Mouse (Mus musculus): ENCODE measurements at regions not wholly inside any gene's neighbourhood (a gene's known extent, or its start where the extent isn't known, plus 50 kb on each side); places are given as distances from the start of the nearest gene placed in this dataset.

- DNase-seq (ENCODE audit: low spot score in 2 of 2): no peak
These were observed 105.8 kb upstream of the Sgk1 start for GRCm38 (mm10) chr10:21775911-21776761.

GRCm38 (mm10) chr10:21776762-21777080, 105.3 kb upstream of the Sgk1 start:
- no peak for DNase-seq (ENCODE audit: low spot score in 2 of 2)

GRCm38 (mm10) chr10:21777103-21777502, 104.9 kb upstream of the Sgk1 start:
- no peak for DNase-seq (ENCODE audit: low spot score in 2 of 2)

GRCm38 (mm10) chr10:21783478-21783877, 98.5 kb upstream of the Sgk1 start:
- no peak for DNase-seq (ENCODE audit: low spot score in 2 of 2)

- DNase-seq (ENCODE audit: low spot score in 2 of 2): no peak
These were observed 96.9 kb upstream of the Sgk1 start for GRCm38 (mm10) chr10:21785110-21785509.

- DNase-seq (ENCODE audit: low spot score in 2 of 2): no peak
These were observed 96.2 kb upstream of the Sgk1 start for GRCm38 (mm10) chr10:21785785-21786184.

GRCm38 (mm10) chr10:21789847-21790530, 92.0 kb upstream of the Sgk1 start:
- no peak for DNase-seq (ENCODE audit: low spot score in 2 of 2)

- DNase-seq (ENCODE audit: low spot score in 2 of 2): no peak
These were observed 91.0 kb upstream of the Sgk1 start for GRCm38 (mm10) chr10:21790991-21791390.

- no peak for DNase-seq (ENCODE audit: low spot score in 2 of 2)
These were observed 89.6 kb upstream of the Sgk1 start for GRCm38 (mm10) chr10:21792431-21792830.

GRCm38 (mm10) chr10:21793641-21794040, 88.3 kb upstream of the Sgk1 start:
- no peak for DNase-seq (ENCODE audit: low spot score in 2 of 2)

- DNase-seq (ENCODE audit: low spot score in 2 of 2): no peak
These were observed 85.6 kb upstream of the Sgk1 start for GRCm38 (mm10) chr10:21796386-21796785.

GRCm38 (mm10) chr10:21798103-21798502, 83.9 kb upstream of the Sgk1 start:
- no peak for DNase-seq (ENCODE audit: low spot score in 2 of 2)

- no peak for DNase-seq (ENCODE audit: low spot score in 2 of 2)
These were observed 80.4 kb upstream of the Sgk1 start for GRCm38 (mm10) chr10:21801556-21801955.

GRCm38 (mm10) chr10:21803184-21803583, 78.8 kb upstream of the Sgk1 start:
- no peak for DNase-seq (ENCODE audit: low spot score in 2 of 2)

- no peak for DNase-seq (ENCODE audit: low spot score in 2 of 2)
These were observed 77.2 kb upstream of the Sgk1 start for GRCm38 (mm10) chr10:21804761-21805160.

GRCm38 (mm10) chr10:21805606-21806005, 76.4 kb upstream of the Sgk1 start:
- DNase-seq (ENCODE audit: low spot score in 2 of 2): no peak

GRCm38 (mm10) chr10:21806716-21807115, 75.3 kb upstream of the Sgk1 start:
- DNase-seq (ENCODE audit: low spot score in 2 of 2): no peak

- DNase-seq (ENCODE audit: low spot score in 2 of 2): no peak
These were observed 62.3 kb upstream of the Sgk1 start for GRCm38 (mm10) chr10:21819686-21820085.

- no peak for DNase-seq (ENCODE audit: low spot score in 2 of 2)
These were observed 60.6 kb upstream of the Sgk1 start for GRCm38 (mm10) chr10:21821421-21821820.

- no peak for DNase-seq (ENCODE audit: low spot score in 2 of 2)
These were observed 57.5 kb upstream of the Sgk1 start for GRCm38 (mm10) chr10:21824418-21825025.

- no peak for DNase-seq (ENCODE audit: low spot score in 2 of 2)
These were observed 55.0 kb upstream of the Sgk1 start for GRCm38 (mm10) chr10:21826793-21827504.

- no peak for DNase-seq (ENCODE audit: low spot score in 2 of 2)
These were observed 54.5 kb upstream of the Sgk1 start for GRCm38 (mm10) chr10:21827505-21827844.
